Mouse (Mus musculus): ENCODE measurements at regions not wholly inside any gene's neighbourhood (a gene's known extent, or its start where the extent isn't known, plus 50 kb on each side); places are given as distances from the start of the nearest gene placed in this dataset.

DNA sequence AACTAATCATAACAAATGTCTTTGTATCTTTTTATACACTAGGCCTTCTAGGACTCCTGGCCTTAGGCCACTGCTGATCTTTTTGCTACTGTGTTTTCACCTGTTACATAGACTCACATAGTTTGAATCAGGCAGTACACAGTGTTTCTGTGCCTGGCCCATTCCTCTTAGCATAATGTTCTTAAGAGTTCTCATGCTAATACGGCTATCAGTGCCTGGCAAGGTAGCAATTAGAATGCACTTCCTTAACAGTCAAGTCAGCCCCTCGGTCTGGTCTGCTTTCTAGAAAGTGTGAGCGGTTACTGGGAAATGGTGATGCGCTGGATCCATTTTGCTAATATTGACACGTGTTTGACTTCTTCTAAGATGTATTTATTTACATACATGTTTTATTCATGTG is 54.2 kb upstream of the Lep start:
- Histone ChIP-seq H3K27me3 (ENCODE audit: control insufficient read depth, insufficient read depth, low read length) (no peaks in the 10 kb centered on the region), H3K9ac (ENCODE audit: low read length) (no peak overlapping the region), H3K4me3 (ENCODE audit: low read depth, low read length) (no peak overlapping the region), H3K36me3 (ENCODE audit: control insufficient read depth, insufficient read depth, low read length) (no peaks in the 10 kb centered on the region), H3K27ac (ENCODE audit: low read depth, low read length) (no peak overlapping the region), H3K9me3 (ENCODE audit: control insufficient read depth, low read length) (no peaks in the 10 kb centered on the region), H3K4me1 (replicated peaks; ENCODE audit: control insufficient read depth, insufficient read depth, low read length) (no peaks in the 10 kb centered on the region), H3K4me2 (ENCODE audit: low read depth, low read length, severe bottlenecking) (no peak overlapping the region)
- no peak for ATAC-seq (replicated peaks; ENCODE audit: low FRiP score)
- DNase-seq (ENCODE audit: low spot score) = no peak
- 78% methylated on average over 5 of the region's 5 CpGs for WGBS
